Mouse (Mus musculus): ENCODE results near the gene Prkg2.

The Prkg2 gene

DNA sequence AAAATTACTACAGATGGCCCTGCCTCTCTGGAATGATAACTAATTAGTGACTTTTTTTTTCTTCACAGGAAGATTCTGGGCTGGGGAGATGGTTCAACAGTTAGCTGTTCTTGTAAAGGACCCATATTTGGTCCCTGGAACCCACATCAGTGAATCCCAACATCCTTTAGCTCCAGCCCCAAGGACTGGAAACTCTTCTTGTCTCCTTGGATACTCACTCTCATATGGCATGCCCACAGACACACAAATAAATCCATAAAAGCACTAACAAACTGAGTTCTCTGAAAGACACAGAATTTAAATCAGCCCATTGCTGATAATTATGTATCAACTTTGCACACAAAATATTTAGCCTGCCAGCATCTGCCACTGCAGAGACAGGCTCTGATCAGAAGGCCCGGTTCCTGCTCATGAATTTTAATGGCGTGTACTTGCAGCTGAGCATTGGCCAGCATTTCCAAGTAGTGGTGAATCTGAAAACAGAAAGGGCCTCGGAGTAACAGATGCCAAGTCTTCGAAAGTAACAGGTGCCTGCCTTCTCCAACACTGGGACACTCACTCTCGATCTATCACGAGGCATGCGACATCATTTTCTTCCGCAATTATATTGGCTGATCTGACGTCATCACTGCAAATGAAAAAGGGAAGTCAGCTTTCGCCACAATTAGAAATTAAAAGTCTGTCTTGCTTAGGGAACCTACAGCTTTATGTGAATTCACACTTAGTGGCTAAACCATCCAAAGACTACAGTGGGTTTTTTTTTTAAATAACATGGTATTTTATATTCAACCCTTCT, 61.1 kb downstream of the Prkg2 start:
- DNase-seq (ENCODE audit: low read depth, low spot score), result peak; percentile 47

GRCm38 (mm10) chr5:98966679-98967078, 70.5 kb downstream of the Prkg2 start:
- no peak for DNase-seq (ENCODE audit: low read depth, low spot score)

- peak; percentile 49 for DNase-seq (ENCODE audit: low read depth, low spot score)
Observed at GRCm38 (mm10) chr5:98965139-98965538, 72.0 kb downstream of the Prkg2 start.

DNA sequence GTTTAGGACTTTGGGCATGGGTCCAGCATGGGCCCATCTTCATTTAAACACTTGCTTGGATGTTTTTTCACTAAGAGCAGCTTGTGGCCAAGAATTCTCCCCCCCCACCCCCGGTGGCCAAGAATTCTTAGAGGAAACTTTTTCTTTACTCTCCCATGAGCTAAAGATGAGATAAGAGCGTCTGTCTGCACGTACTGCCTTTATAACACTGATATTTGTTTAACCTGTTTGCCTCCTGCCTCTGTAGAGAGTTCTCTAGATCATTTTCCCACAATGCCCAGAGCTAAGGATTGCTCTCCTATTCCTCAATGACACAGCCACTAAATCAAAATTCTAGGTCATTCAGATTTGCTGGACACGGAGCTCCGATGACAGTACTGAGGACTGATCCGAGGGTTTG, 72.8 kb downstream of the Prkg2 start:
- no peak for DNase-seq (ENCODE audit: low read depth, low spot score)

GRCm38 (mm10) chr5:98962472-98962871, 74.7 kb downstream of the Prkg2 start:
- DNase-seq (ENCODE audit: low read depth, low spot score), result no peak

DNA sequence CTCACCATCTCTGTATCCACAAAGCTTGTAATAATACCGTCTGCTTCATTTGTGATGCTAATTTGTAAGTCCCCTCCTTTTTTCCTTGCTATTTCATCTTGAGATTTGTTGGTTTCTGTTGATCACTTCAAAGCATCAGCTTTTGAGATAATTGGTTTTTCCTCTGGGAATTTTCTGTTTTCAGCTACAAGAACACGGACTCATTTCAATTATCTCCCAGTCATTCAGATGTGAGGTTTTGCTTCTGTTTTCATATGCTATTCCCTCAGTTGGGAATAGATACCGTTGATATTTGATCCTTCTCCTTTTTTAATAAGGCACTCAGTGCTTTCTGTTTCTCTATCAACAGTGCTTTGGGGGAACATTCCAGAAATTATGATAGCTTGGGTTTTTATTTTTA, 81.6 kb downstream of the Prkg2 start:
- DNase-seq (ENCODE audit: low read depth, low spot score), result no peak

- DNase-seq (ENCODE audit: low read depth, low spot score), result no peak
Observed at GRCm38 (mm10) chr5:98953386-98953785, 83.8 kb downstream of the Prkg2 start.

- no peak for DNase-seq (ENCODE audit: low read depth, low spot score)
Observed at GRCm38 (mm10) chr5:98951566-98951965, 85.6 kb downstream of the Prkg2 start.

DNA sequence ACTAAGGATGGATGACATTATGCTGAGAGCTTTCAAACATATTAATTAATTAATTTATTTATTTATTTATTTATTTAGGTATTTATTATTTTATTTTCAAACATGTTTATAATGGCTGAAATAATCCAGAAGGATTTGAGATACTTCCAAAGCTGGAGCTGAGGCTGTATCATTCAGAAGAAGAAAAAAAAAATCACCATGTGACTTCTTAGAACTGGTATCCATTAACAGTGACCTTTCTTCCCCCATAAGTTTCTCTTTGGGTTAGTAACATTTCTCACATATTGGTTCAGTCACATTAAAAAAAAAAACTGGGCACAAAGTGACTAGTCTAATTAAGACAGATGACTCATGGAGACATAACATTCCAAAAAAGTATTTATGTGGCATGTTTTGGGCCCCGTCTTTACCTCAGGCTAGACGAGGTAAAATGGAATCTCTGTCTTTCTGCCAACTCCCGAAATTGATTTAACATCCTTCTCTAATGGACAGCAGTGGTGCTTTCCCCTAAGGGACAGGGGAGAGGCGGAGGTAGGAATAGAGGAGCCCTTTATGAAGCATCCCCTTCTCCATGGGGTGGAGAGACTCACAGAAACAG, 86.6 kb downstream of the Prkg2 start:
- no peak for DNase-seq (ENCODE audit: low read depth, low spot score)

DNA sequence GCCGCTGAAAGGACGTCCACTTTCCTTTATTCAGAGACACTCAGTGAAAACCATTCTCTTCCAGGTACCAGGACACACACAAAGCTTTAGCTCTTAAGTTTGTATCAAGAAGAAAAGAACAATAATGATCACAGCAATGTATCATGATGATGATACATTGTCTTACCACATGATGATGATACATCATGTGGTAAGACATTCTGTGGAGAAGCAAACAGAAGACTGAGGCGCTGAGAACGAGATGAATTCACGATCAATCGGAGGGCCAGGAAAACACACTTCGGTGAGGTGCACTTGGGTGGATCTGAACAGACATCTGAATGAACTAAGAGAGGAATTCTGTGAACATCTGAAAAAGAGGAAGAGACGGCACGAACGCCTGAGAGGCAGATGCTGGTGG, 87.4 kb downstream of the Prkg2 start:
- no peak for DNase-seq (ENCODE audit: low read depth, low spot score)

DNA sequence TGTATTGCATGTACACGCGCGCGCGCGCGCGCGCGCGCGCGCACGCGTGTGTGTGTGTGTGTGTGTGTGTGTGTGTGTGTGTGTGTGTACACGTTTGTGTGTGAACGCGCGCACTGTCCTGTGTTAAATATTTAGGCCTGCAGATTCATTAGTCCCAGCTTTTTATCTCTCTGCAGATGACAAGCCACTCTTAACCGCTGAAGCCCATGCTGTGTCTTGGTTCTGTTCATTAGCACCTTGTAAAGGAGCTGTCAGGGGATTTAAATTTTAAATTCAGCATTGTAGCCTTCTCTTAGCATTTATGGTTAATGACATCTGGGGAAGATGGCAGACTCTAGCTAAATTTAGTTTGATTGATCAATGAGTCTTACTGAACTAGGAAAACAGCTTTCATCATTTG, 90.5 kb downstream of the Prkg2 start:
- no peak for DNase-seq (ENCODE audit: low read depth, low spot score)

DNA sequence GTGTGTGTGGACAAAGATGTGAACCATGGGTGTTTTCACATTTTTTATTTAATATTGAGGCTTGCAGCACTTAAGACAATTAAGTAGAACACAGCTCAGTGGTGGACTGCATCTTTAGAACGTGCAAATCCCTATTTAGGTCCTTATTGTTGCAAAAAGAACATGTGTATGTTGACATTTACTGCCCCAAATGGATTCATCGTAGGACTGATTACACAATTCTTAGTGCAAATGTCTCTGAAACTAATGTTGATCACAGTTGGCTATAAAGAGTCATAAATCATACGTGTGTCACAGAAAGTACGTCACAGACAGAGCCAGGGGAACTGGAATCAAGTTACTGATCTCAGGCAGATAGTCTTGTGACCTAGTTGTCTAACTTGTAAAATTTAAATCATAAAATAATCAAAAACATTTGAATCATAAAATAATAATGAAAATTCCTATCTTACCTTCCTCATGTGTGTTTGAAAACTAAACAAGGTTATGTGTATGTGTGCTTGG, 91.0 kb downstream of the Prkg2 start:
- no peak for DNase-seq (ENCODE audit: low read depth, low spot score)

DNA sequence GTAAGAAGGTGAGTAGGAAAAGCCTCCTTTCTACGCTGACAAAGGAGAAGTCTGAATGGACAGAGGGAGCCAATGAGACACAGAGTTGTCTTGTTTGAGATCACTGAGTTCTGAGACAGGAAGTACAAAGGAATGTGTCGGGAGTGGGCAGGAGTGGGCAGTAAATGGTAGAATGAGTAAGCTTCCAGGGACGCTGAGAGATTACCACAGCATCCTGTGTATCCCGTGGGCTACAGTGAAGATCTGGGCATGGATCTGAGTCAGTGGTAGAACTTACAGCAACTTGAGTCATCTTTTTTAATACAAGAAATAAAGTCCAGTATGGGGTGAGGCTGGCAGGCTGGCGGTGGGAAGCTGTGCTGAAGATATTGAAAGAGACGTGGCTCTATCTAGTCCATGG, 93.4 kb downstream of the Prkg2 start:
- DNase-seq (ENCODE audit: low read depth, low spot score), result peak; percentile 50

DNA sequence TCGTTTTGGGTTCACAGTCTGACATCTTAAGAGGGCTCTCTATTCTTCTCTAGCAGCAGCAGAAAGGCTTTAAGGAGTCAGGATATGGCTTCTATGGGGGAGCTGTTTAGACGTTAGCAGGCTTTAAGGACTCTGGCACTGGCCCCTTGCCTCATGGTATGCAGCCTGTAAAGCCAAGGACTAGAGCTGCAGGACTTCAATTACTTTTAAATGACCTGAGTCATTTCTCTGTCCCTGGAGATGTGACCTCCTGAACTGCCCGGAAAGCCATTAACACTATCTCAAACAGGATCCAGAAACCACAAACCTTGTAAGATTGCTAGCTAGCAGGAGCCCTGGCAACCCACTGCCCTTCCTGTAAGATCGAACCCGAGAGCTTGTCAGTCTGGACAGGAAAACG, 96.4 kb downstream of the Prkg2 start:
- DNase-seq (ENCODE audit: low read depth, low spot score), result no peak

GRCm38 (mm10) chr5:98939631-98940208, 97.4 kb downstream of the Prkg2 start:
- no peak for DNase-seq (ENCODE audit: low read depth, low spot score)

- DNase-seq (ENCODE audit: low read depth, low spot score), result no peak
Observed at GRCm38 (mm10) chr5:98939116-98939515, 98.0 kb downstream of the Prkg2 start.

- DNase-seq (ENCODE audit: low read depth, low spot score), result no peak
Observed at GRCm38 (mm10) chr5:98937879-98938278, 99.3 kb downstream of the Prkg2 start.

DNA sequence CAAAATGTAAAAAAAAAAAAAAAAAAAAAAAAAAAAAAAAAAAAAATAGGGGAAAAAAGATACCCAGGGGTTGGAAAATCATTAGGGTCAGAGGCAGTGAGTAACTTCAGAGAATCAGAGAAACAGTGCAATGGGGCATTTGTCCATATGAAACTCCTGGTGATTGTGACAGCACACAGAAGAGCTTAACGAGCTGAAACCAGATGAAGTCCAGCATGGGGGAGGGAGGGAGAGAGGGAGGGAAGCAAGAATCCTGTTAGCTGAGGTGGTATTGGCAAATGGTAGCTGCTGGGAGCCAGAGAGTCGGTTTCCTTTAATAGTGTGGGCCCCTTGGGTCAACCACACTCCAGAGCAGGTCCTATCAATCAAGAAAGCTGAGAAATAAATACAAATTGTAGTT, 100.5 kb downstream of the Prkg2 start:
- DNase-seq (ENCODE audit: low read depth, low spot score), result no peak

DNA sequence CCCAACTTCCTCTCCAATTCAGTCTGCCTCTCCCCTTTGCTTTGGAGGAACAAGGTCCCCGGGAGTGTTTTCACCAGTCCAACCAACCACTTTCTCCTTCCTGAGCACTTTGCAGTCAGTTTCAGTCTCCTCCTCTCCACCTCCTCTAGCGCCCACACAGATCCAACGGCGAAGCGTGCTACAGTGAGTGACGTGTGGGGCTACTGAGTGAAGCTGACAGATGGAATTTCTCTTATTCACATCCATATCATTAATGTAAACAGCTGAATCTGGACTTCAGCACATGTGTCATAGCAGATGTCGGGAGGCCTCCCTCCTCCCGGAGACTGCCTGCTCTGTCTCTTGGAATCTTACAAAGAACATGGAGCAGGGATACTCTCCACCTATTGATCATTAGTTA, 101.2 kb downstream of the Prkg2 start:
- no peak for DNase-seq (ENCODE audit: low read depth, low spot score)

- DNase-seq (ENCODE audit: low read depth, low spot score), result no peak
Observed at GRCm38 (mm10) chr5:98922921-98923320, 114.2 kb downstream of the Prkg2 start.

GRCm38 (mm10) chr5:98921608-98922007, 115.5 kb downstream of the Prkg2 start:
- DNase-seq (ENCODE audit: low read depth, low spot score), result no peak

GRCm38 (mm10) chr5:98918716-98919115, 118.4 kb downstream of the Prkg2 start:
- DNase-seq (ENCODE audit: low read depth, low spot score), result no peak

DNA sequence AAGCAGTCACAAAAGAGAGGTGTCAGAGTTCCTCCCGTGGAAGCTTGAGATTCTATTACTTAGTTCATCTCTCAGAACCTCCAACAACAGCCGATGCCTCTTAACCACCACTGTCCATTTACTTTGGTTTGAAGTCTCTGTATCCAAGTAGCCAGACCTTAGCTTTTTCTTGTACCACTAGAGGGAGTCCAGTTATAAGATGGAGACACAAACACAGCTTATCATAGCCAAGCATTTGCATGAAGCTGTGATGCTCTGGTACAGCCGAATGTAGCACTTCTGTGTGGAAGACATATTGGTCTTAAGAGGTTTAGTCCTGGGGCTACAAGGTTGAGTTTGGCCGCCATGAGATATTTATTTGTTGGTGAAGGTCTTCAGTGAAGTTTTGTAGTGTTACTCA, 134.8 kb downstream of the Prkg2 start:
- peak; percentile 41 for DNase-seq (ENCODE audit: low read depth, low spot score)
